Mouse (Mus musculus): ENCODE measurements around the gene Rhbg.
A peak's percentile ranks its signal among the peaks of the same experiment; 100 is the strongest.

Gene Rhbg

DNA sequence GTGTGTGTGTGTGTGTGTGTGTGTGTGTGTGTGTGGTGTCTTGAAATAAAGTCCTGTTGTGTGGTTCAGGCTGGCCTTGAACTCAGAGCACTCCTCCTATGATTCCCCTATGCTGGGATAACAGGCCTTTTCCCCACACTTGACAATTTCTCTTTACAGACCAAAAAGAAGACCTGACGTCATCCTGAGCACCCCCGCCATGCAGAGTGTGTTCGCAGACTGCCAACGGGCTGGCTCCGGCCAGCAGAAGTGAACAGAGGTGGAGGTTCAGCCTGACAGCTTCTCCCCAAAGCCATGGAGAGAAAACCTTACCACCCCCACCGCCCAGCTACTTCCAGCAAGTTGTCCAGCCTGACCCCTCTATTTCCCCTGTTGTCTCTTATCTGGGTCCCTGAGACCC is 25.0 kb downstream of the Rhbg start:
- no peak for DNase-seq (ENCODE audit: low read depth, low spot score)

DNA sequence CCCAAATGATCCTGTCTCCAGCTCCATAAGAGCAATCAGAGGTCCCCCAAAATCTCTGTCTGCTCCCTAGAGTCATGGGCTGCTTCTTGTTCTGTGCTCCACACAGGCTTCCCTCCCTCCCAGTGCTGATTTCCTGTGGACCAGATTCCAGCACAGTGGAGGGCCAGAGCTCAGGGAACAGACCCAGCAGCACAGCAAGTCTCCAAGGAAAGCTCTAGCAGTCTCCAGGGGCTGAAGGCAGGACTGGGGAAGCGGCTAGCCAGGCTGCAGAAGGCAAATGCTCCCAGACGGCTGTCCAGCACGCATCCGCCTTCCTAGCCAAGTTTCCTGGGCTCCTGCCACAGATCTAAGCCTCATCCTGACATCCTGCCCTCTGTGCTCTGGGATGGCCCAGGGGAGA is 25.6 kb downstream of the Rhbg start:
- no peak for DNase-seq (ENCODE audit: low read depth, low spot score)

DNA sequence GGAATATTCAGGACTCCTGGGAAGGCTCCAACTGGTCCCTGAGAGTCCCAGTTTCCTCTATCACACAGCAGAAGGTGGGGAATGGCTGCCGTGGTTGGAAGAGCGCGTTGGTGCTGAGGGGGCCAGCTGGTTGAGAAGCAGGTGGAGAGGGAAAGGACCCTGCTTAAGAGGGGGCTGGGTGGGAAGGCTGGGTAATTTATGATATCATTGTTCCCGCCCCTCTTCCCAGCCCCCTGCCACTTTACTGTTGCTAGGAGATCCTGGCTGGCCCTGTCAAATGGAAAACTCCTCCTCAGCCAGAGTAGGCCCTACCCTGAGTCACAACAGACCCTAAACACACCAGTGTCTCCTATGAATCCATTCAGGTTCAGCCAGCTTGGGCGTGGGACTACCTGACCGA is 26.5 kb downstream of the Rhbg start:
- DNase-seq (ENCODE audit: low read depth, low spot score), result no peak

DNA sequence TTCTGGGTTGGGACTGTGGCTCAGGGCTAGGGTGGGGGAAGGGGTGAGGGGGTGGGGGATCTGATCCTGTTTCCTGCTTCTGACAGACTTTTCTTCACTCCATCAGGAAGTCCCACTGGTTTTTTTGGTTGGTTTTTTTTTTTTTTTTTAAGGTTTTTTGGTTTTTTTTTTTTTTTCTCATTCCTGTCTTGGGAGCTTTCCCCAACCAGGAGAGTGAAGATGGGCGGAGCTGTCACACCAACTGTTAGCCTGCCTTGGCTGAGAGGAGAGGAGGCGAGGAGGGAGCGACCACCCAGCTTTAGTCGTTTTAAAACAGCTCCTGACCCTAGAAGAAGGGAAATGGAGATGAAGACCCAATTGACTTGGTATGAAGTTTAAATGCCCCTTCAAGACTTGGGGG is 27.2 kb downstream of the Rhbg start:
- DNase-seq (ENCODE audit: low read depth, low spot score), result no peak

DNA sequence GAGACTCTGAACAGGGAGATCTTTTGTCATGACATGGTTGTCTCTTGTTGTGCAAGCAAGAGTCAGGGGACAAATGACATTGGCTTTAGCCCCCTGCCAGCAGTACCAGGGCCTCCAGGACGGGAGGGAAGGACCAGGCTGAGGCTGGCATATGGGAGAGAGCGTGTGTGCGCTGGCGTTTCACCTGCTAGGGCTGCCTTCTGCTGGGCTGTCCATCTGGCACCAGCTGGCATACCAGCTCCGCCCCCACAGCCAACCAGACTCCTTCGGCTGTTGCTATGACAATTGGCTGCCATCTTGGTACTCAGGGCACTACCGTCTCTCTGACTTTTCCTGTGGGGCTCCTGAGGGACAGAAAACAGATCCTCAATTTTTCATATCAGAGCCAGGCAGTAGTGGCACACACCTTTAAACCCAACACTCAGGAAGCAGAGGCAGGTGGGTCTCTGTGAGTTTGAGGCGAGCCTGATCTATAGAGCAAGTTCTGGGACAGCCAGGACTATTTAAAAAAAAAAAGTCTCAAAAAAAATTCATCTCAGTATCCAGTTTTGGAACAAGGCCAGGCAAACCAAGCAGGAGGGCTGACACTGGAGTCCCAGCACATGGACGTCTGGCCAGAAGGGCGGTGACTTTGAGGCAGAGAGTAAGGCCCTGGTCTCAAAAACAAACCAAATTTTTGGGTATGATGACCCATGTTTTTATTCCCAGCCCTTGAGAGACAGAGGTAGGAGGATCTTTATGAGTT is 28.2 kb downstream of the Rhbg start:
- DNase-seq (ENCODE audit: low read depth, low spot score), result no peak

DNA sequence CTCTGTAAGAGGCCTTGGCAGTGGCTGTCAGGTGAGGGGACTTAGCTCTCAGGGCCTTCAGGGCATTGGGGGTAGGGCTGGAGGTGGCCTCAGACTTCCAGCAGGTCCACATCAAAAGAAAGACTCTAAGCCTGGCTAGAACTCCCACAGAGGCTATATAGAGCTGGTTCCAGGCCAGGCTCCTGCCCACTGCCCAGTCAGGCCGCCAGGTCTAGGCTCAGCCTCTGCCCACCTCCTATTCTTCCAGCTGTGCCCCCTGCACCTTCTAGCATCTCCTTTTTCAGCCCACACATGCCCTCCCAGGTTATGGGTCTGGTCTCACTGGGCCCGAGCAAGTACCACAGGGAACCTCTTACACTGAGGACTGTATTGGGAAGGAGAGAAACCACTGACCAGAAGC is 29.6 kb downstream of the Rhbg start:
- DNase-seq (ENCODE audit: low read depth, low spot score), result no peak

DNA sequence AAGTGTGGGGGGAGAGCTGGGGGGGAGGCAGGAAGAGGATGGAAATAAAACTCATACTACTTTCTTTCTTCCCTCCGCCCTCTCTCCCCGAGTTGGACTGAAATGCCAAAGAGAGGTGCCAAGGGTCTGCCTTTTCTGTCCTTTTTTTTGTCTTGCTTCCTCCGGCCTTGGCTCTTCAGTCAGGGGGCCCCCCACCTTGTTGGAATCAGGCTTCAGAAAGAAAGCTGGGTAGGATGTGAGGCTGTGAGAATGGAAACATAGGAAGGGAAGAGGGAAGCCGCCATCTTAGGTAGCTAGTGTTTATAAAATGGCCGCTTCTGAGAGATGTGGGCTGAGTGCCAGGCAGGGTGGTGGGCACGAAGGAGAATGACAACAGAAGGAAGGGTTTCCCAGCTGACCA is 32.1 kb downstream of the Rhbg start:
- DNase-seq (ENCODE audit: low read depth, low spot score), result no peak

DNA sequence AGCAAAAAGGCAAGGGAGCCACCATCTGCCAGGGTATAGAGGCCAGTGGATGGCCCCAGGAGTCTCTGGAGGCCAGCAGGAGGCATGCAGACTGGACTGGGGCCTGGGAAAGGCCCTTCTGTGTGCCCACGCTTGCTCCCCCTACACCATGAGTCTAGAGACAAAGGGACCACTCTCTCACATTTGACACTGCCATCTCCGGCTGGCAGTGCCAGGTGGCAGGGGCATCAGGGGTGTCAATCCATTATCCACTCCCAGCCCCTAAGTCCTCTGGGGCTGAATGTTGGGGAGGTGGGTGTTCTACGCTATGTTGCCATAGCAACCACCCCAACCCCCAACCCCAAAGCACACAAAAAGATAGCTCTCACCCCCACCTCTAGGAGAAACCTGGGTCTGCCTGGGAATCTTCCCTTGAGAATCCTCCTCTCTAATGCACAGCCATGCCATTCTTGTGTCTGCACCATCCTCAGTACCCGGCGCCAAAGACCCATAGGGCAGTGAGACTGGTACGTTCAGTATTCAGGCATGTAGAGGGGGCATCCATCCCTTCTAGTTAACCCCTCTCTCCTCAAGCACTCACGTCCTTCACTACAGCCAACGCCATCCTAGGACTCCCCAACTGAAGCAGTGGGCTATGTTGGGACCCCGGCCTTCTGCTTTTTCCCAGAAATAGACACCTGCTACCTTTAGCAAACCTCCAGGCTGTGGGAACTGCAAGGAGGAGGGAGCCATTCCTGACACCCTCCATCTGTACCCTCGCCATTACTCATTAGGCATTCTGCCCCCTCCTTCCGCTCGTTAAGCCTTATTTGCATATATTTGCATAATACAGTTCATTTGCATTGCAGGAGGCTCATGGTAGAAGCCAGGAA is 32.8 kb downstream of the Rhbg start:
- DNase-seq (ENCODE audit: low read depth, low spot score), result no peak

DNA sequence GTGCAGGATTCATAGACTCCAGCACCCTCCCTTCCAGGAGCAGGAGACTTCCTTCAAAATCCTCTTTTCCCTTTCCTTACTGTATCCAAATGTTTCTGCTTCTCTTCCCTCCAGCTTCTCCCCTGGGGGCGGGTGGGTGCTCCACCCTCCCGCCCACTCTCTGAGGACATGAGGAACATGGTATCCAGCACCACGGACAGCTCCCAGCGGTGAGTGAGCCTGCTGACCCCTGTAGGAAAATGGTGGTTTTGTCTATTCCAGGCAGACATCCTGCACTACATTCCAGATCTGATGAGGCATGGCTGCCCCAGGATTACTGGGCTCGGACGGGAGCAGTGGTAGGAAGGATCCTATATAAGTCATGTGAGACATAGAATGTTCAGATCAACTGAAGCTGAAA is 33.7 kb downstream of the Rhbg start:
- peak; percentile 72 for DNase-seq (ENCODE audit: low read depth, low spot score)

DNA sequence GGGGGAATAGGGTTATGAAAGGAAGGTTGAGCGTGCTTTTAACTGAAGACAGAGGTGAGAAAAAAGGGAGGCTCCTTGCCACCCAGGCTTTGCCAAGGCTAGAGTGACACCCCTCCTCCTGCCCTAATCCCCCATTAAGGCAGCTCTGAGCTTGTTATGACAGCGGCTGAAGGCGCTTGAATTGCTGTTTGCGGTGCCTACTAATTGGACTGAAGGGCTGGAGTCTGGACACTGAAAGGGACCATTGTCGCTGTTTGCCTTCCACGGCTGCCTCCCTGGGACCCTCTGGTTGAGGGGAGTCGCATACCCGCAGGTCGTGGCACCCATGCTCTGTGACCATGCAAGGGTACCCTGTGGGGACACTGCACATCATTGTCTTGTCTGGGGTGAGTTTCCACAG is 34.6 kb downstream of the Rhbg start:
- no peak for DNase-seq (ENCODE audit: low read depth, low spot score)

DNA sequence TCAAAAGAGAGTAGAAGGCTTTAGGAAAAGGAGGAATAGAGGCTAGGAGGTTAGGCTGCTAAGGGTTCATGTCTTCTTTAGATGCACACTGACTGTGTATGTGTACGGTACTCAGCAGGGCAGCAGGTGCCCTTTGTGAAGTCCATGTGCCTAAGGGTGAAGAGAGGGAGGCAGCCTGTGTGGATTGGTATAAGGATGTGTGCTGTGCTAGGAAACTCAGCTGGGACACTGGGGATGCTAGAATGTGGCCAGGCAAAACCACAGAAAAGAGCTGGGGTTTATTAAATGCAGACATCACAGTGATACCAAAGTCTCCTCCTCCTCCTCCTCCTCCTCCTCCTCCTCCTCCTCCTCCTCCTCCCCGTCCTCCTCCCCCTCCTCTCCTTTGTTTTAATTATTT is 36.8 kb downstream of the Rhbg start:
- no peak for DNase-seq (ENCODE audit: low read depth, low spot score)

DNA sequence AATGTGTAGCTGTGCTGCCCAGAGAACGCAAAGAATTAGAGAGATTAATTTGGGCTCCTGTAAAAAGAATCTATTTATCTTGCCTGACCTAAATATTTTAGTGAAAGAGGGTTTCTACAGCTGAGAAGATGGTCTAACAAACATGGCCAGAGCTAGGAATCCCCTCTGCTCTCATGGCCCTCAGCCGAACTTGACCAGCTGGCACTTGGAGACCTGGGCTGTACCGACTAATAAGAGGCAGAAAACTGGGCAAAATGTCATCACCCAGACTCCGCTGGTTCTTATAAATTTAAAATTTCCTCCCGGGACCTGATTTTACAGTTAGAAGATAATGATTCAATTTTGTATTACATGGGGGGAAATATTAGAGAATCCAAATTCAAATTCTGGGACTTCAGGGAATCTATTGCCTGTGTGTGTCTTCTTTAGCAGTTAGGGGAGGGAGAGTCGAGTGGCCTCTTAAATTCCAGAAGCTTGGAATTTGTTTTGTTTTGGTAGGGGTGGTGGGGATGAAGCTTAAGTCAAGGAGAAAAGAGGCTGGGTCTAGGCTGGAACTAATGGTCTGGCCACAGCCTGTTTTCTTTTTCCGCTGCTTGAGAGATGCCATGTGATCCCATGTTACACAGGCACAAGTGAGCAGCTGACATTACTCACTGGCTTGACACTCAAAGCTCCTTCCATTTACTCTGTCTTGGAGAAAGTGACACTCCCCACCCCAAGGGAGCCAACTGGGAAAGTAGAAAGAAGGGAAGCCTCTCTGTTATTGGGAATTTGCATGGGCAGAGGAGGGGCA is 37.8 kb downstream of the Rhbg start:
- DNase-seq (ENCODE audit: low read depth, low spot score), result no peak

DNA sequence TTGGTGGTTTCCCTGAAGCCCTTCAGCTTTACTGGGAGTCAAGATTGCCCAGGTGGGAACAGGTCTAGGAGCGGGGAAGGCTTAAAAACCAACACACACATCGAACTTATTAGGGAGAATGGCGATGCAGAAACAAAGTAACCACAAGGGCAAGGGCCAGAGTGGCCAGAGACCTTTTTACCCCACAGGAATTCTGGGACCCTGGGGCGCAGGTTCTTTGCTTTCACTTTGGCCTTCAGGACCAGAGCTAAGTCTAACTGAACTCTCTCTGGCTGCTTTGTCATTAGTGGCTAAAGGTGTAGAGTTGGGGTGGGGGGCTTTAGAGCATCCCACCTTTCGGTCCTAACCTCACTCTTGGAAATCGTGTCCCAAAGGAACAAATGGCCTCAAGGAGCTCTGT is 38.4 kb downstream of the Rhbg start:
- DNase-seq (ENCODE audit: low read depth, low spot score), result no peak

DNA sequence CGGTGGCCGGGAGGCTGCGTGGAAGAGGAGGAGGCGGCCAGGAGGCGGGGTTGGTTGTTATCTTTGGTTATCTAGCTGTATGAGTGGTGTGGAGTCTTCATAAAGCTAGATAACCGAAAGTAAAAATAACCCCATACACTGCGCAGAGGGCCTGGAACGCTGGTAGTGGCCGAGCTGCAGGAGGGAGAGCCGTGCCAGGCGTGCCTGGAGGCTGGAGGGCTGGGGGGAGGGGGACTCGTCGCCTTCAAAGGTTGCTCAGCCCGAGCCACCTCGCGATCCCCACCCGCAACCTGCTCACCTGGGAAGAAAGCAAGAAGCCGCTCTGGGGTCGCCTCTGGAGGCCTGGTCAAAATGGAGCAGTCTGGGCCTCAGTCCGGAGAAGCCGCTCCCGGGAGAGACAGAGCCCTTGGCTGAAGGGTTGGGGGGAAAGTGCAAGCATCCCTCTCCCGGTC is 38.9 kb downstream of the Rhbg start:
- DNase-seq (ENCODE audit: low read depth, low spot score), result no peak

DNA sequence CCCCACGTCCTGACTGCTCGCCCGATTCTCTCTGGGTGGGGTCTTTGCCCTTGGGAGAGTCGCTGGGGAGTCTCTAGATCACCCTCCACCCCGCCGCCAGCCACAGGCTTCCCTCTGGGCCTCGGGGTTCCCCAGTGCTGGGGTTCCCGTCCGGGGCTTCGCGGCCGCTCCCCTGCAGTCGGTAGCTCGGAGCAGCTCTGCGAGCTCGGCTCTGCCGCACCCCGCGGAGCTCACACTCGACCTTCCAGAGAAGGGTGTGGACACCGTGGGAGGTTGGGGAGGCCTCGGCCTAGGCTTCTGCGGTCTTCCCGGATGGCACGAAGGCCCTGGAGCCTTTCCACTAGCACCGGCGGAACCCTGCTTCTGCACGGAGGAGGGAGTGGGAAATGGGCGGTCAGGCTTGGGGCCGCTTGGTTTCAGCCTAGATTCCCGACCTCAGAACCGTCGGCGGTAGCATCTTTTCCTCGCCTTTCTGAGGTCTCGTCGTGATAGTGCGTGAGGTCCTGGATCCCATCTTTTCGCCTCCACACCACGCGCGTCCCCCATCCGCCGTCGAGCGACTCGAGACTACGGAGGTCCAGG is 39.4 kb downstream of the Rhbg start:
- DNase-seq (ENCODE audit: low read depth, low spot score), result no peak

DNA sequence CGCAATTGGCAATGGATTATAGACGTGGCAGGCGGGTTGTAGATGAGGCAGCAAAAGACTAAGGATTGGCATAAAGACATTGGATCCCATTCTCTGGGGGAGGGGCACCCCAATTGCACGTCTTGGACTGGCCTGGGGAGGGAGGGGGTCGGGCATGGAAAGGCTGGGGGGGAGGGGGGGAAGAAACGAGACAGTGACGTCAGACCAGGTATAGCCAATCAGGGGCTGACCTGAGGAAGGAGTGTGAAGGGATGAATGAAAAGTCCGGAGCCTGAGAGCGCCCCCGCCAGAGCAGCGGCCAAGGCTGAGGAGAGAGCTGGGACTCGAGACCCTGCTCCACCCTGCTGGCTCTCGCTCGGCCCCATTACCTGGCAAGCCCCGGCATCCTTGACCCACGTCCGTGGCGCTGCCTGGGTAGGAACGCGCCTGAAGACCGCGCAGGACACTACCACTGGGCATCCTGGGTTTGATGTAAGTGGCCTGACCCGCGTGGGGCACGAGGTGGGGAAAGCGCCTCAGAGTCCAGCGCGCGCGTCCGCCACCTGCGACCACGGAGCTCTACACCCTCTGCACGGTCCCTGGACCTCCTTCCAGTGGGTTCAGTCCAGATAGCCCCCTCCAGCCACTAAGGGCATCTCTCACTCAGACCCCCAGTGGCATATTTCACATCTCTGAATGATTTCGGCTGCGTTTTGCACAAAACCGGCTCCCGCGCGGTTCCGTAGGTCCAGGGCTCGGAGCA is 40.1 kb downstream of the Rhbg start:
- DNase-seq (ENCODE audit: low read depth, low spot score), result no peak

DNA sequence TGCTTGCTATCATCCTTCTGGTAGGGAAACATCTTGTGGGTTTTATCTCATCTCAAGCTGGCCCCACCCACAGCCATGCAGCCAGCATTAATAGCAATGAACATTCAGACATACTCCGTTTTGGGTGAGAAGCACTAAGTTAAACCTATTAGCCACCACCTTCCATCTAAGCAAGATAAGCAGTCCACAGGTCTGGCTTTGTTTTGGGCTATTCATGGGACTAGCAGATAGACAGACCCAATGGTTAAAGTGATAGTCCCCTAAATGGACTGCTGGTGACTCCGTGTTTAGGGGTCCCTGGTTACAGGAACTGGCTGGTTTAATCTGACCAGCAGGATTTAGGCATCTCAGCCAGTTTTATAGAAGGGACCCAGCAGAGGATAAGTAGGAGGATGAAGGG is 41.5 kb downstream of the Rhbg start:
- DNase-seq (ENCODE audit: low read depth, low spot score), result no peak

DNA sequence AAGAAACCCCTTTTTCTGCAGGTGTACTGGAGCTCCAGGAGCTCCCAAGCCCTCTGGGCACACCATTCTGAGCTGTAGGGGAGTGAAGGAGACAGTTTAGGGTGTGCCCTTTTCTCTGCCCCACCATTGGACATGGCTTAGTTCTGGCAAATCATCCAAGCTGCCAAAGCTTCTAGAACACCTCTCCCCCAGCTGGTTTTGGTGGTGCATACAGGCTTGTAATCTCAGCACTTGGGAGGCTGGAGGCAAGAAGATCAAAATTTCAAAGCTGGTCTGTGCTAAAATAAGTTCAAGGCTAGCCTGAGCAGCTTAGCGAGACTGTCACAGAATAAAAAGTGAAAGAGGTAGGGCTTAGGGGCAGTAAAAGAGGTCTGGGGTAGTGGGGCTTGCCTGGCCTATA is 42.2 kb downstream of the Rhbg start:
- DNase-seq (ENCODE audit: low read depth, low spot score), result no peak

DNA sequence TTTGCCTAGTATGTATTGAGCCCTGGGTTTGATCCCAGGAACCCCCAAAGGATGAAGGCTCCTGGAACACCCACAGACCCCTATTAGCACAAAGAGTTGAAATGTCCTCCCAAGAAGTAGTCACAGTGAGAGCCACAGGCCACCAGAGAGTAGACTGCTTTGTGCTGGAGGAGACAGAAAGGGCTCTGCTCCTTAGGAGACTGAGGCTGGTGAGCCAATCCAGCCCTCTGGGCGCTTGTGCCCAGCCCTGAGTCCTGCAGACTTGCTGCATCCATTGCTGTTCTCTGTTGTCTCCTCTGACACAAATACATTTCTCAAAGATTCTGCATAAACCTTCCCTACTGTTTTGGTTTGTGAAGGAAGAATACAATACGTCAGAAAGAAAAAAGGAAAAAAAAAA is 43.6 kb downstream of the Rhbg start:
- DNase-seq (ENCODE audit: low read depth, low spot score), result no peak

DNA sequence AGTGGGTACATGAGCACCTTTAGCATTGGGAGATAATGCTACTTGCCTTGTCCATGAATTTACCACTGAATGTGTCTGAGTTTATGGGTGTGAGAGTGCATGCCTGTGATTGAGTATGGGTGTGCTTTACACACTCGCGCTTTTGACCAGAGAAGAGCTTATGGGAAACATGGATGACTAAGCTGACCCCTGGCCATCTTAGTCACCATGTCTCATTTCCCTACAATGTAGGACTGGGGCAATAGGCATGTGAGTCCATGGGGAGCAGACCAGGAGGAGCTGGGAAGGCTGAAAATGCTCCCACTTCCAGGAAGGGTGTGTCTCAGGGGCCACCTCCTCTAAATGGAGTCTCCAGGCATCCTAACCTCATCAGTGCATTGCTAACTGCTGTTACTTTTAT is 44.4 kb downstream of the Rhbg start:
- no peak for DNase-seq (ENCODE audit: low read depth, low spot score)

DNA sequence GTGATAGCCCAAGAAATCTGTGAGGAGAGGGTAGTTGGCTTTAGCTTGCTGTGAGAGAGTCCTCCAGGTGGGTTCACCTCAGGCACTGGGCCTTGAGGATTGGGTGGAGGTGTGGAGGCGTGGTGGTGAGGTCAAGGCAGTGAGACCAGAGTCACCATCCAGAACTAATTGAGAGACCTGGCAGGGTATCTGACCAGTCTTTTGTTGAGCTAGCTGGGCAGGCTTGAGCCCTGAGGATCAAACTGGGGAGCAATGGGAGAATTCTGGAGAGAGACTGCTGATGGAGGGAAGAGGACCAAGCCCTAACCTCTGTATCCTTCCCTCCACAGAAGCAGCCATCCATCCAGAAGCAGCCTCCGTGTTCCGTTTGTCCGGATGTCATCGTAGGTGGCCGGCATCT is 45.2 kb downstream of the Rhbg start:
- DNase-seq (ENCODE audit: low read depth, low spot score), result no peak
